Mouse (Mus musculus): ENCODE measurements around the gene Cacna1c.

Cacna1c gene

GRCm38 (mm10) chr6:119196382-119197305 lies at the start of gene Cacna1c:
TSS of gene Cacna1c (minus strand) at chr6:119196418.
- DNase-seq, result no peak

- no peak for DNase-seq
Measured at GRCm38 (mm10) chr6:119240871-119241705, 44.9 kb upstream of the Cacna1c start.

GRCm38 (mm10) chr6:119240256-119240655 lies 44.0 kb upstream of the Cacna1c start:
- no peak for DNase-seq

GRCm38 (mm10) chr6:119239341-119240005 lies 43.3 kb upstream of the Cacna1c start:
- DNase-seq, result no peak

- no peak for DNase-seq
Measured at GRCm38 (mm10) chr6:119237427-119237989, 41.3 kb upstream of the Cacna1c start.

- no peak for DNase-seq
Measured at GRCm38 (mm10) chr6:119236241-119236640, 40.0 kb upstream of the Cacna1c start, which contains the start of gene Cacna2d4. TSS of gene Cacna2d4 (plus strand) at chr6:119236526.

GRCm38 (mm10) chr6:119235441-119235840 lies 39.2 kb upstream of the Cacna1c start:
- no peak for DNase-seq

- DNase-seq, result no peak
Measured at GRCm38 (mm10) chr6:119233066-119233465, 36.8 kb upstream of the Cacna1c start.

- DNase-seq, result no peak
Measured at GRCm38 (mm10) chr6:119228861-119229603, 32.8 kb upstream of the Cacna1c start.

GRCm38 (mm10) chr6:119227001-119227400 lies 30.8 kb upstream of the Cacna1c start:
- DNase-seq, result no peak

GRCm38 (mm10) chr6:119225731-119226130 lies 29.5 kb upstream of the Cacna1c start:
- DNase-seq, result no peak

- DNase-seq, result no peak
Measured at GRCm38 (mm10) chr6:119225226-119225625, 29.0 kb upstream of the Cacna1c start.

- no peak for DNase-seq
Measured at GRCm38 (mm10) chr6:119224451-119225195, 28.4 kb upstream of the Cacna1c start.

GRCm38 (mm10) chr6:119220297-119220696 lies 24.1 kb upstream of the Cacna1c start:
- DNase-seq, result no peak

- DNase-seq, result no peak
Measured at GRCm38 (mm10) chr6:119219237-119219870, 23.1 kb upstream of the Cacna1c start.

- DNase-seq, result no peak
Measured at GRCm38 (mm10) chr6:119218591-119218990, 22.4 kb upstream of the Cacna1c start.

GRCm38 (mm10) chr6:119217661-119218060 lies 21.4 kb upstream of the Cacna1c start:
- DNase-seq, result no peak

GRCm38 (mm10) chr6:119215040-119215613 lies 18.9 kb upstream of the Cacna1c start:
- DNase-seq, result no peak

- DNase-seq, result no peak
Measured at GRCm38 (mm10) chr6:119214190-119214589, 18.0 kb upstream of the Cacna1c start.

- DNase-seq, result no peak
Measured at GRCm38 (mm10) chr6:119213375-119213774, 17.2 kb upstream of the Cacna1c start.
